Mouse (Mus musculus) kidney, embryonic 16.5 days (tissue): ENCODE results near the gene Qpctl. TPM values are rescaled to one million over a fixed set of nuclear protein-coding genes. Genes with fewer than 3 reads are reported as not detected.

ENCODE experiments used
- ATAC-seq: fragments of 200-750 bp; cut with Nextera tagmentation; 2 replicates; pipeline ENCODE4 v1.8.0; 2017; ENCODE audit warnings: moderate TSS enrichment; ENCODE audit not compliant: low FRiP score, low TSS enrichment
- H3K27ac ChIP-seq: fragments of 300-500 bp; sonication (generic); 2 replicates; pipeline ENCODE4 v1.5.1; 2014; ENCODE audit warnings: low read length
- H3K27me3 ChIP-seq: fragments of 300-500 bp; sonication (generic); 2 replicates; pipeline ENCODE4 v1.6.1; 2014; ENCODE audit warnings: low read length, control low read depth, mixed read lengths; ENCODE audit not compliant: insufficient read depth
- H3K36me3 ChIP-seq: fragments of 300-500 bp; sonication (generic); 2 replicates; pipeline ENCODE4 v1.6.1; 2014; ENCODE audit warnings: low read length, control low read depth, mixed read lengths; ENCODE audit not compliant: insufficient read depth
- H3K4me1 ChIP-seq: fragments of 300-500 bp; sonication (generic); 2 replicates; pipeline ENCODE4 v1.6.1; 2014; ENCODE audit warnings: low read length, control low read depth, mixed read lengths; ENCODE audit not compliant: insufficient read depth
- H3K4me2 ChIP-seq: fragments of 300-500 bp; sonication (generic); replicated peaks from 2 replicates; pipeline ENCODE4 v1.6.1; 2014; ENCODE audit warnings: low read depth, low read length
- H3K4me3 ChIP-seq: fragments of 300-500 bp; sonication (generic); 2 replicates; pipeline ENCODE4 v1.5.1; 2014; ENCODE audit warnings: mild to moderate bottlenecking, low read length
- H3K9ac ChIP-seq: fragments of 300-500 bp; sonication (generic); replicated peaks from 2 replicates; pipeline ENCODE4 v1.6.1; 2014; ENCODE audit warnings: low read length
- H3K9me3 ChIP-seq: fragments of 300-500 bp; sonication (generic); 2 replicates; pipeline ENCODE4 v1.6.1; 2016; ENCODE audit warnings: low read length, control low read depth
- WGBS: fragments of 180-500 bp; shearing (Covaris S2); extraction: QIAGEN DNeasy Blood & Tissue Kit; methylation state at CpG from one replicate; pipeline ENCODE4 v1.1.7; 2014; 5-methylcytosine and 5-hydroxymethylcytosine counted together
- polyA plus RNA-seq: library from polyadenylated mRNA; unstranded; fragments of >200 nt; fragmentation: Nextera tagmentation; extraction: Ambion mirVana; gene quantifications from 2 replicates; pipeline ENCODE4 v1.2.1, GENCODE M21; 2015

Gene Qpctl
- polyA plus RNA-seq, 1 experiment from 2014 or later, result 15.1 TPM

DNA sequence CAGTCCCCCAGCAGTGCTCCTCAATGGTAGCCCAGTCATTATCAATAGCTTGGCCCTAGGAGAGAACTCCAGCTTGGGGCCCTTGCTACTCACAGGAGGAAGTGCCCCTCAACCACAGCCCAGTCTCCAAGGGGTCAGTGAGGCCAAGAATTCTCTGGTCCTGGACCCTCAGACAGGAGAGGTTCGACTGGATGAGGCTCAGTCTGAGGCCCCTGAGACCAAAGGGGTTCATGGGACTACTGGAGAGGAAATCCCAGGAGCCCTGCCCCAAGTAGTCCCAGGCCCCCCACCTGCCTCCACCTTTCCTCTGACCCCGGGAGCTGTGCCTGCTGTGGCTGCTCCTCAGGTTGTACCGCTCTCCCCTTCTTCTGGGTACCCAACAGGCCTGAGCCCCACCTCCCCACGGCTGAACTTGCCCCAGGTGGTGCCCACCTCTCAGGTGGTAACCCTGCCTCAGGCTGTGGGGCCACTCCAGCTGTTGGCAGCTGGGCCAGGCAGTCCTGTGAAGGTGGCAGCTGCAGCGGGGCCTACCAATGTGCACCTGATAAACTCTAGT is 52.6 kb downstream of the Qpctl start:
- WGBS, result 47% methylated on average over 5 of the region's 5 CpGs
- peak overlapping the region; percentile 99 for H3K27ac ChIP-seq
- peaks cover 10% of the 10 kb centered on the region; the same call in 1 of the 2 replicates for H3K36me3 ChIP-seq
- peaks cover 38% of the 10 kb centered on the region for H3K4me1 ChIP-seq
- peak overlapping the region; percentile 93 for H3K4me2 ChIP-seq
- no peak for ATAC-seq
- no peaks in the 10 kb centered on the region for H3K27me3 ChIP-seq
- peak overlapping the region; percentile 84 for H3K4me3 ChIP-seq
- H3K9ac ChIP-seq, result peak overlapping the region; percentile 93
- no peaks in the 10 kb centered on the region for H3K9me3 ChIP-seq

DNA sequence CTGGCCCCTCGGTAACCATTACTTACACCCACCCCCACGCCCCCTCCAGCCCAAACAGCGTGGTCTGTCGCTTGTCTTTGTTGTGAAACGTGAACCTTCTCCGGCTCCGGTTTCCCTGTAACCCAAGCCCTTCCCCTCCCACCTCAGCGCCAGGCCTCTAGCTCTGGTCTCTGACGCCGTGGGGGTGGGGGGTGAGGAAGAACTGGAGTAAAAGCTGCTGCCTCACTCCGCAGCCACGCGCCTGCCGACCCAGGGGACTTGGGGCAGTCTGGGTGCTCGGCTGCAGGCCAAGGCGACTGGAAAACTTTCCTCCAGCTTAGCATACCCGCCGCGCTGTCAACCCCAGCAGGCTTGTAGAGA is 53.4 kb downstream of the Qpctl start:
- WGBS, result under 1% methylated on average over 19 of the region's 19 CpGs
- peak overlapping the region; percentile 93 for H3K4me2 ChIP-seq
- peak overlapping the region; percentile 84 for H3K4me3 ChIP-seq
- H3K9ac ChIP-seq, result peak overlapping the region; percentile 93
- H3K27ac ChIP-seq, result peak overlapping the region; percentile 99
- peak; percentile 14; the same call in 1 of the 2 replicates for ATAC-seq
- no peaks in the 10 kb centered on the region for H3K9me3 ChIP-seq
- no peaks in the 10 kb centered on the region for H3K27me3 ChIP-seq
- peaks cover 10% of the 10 kb centered on the region; the same call in 1 of the 2 replicates for H3K36me3 ChIP-seq
- peaks cover 38% of the 10 kb centered on the region for H3K4me1 ChIP-seq

- Histone ChIP-seq H3K36me3 (peaks cover 10% of the 10 kb centered on the region; the same call in 1 of the 2 replicates), H3K9me3 (no peaks in the 10 kb centered on the region), H3K4me2 (peak overlapping the region; percentile 93), H3K4me3 (peak overlapping the region; percentile 84), H3K27me3 (no peaks in the 10 kb centered on the region), H3K4me1 (peaks cover 38% of the 10 kb centered on the region), H3K9ac (peak overlapping the region; percentile 93), H3K27ac (peak overlapping the region; percentile 99)
- no peak; the same call in 1 of the 2 replicates for ATAC-seq
- under 1% methylated on average over 86 of the region's 87 CpGs for WGBS
Observed at GRCm38 (mm10) chr7:19094826-19095750, 54.0 kb downstream of the Qpctl start.

GRCm38 (mm10) chr7:19094471-19094825 is 54.6 kb downstream of the Qpctl start, which contains the start of gene Six5:
TSS of gene Six5 (plus strand) at chr7:19094594.
- H3K9ac ChIP-seq, result peak within 1 kb of the TSS; percentile 93
- H3K4me3 ChIP-seq, result peak within 1 kb of the TSS; percentile 84
- peak within 1 kb of the TSS; percentile 93 for H3K4me2 ChIP-seq
- no peak for ATAC-seq
- no peaks in the 10 kb centered on the region for H3K9me3 ChIP-seq
- peaks cover 10% of the 10 kb centered on the region; the same call in 1 of the 2 replicates for H3K36me3 ChIP-seq
- 0% methylated on average over 9 of the region's 36 CpGs for WGBS
- peak within 1 kb of the TSS; percentile 99 for H3K27ac ChIP-seq
- no peaks in the 10 kb centered on the region for H3K27me3 ChIP-seq
- peaks cover 38% of the 10 kb centered on the region for H3K4me1 ChIP-seq

GRCm38 (mm10) chr7:19093537-19094385 is 55.3 kb downstream of the Qpctl start:
- Histone ChIP-seq H3K4me1 (peaks cover 38% of the 10 kb centered on the region), H3K9me3 (no peaks in the 10 kb centered on the region), H3K9ac (peak overlapping the region; percentile 93), H3K4me2 (peak overlapping the region; percentile 93), H3K4me3 (peak overlapping the region; percentile 84), H3K27ac (peak overlapping the region; percentile 99), H3K36me3 (peaks cover 11% of the 10 kb centered on the region; the same call in 1 of the 2 replicates), H3K27me3 (no peaks in the 10 kb centered on the region)
- peak; percentile 87 for ATAC-seq
- WGBS, result under 1% methylated on average over 45 of the region's 45 CpGs

GRCm38 (mm10) chr7:19093174-19093521 is 55.9 kb downstream of the Qpctl start:
- H3K4me2 ChIP-seq, result peak overlapping the region; percentile 93
- H3K4me3 ChIP-seq, result peak overlapping the region; percentile 84
- peaks cover 13% of the 10 kb centered on the region; the same call in 1 of the 2 replicates for H3K36me3 ChIP-seq
- ATAC-seq, result peak; percentile 57
- peak overlapping the region; percentile 65 for H3K9ac ChIP-seq
- WGBS, result 2% methylated on average over 15 of the region's 15 CpGs
- H3K9me3 ChIP-seq, result no peaks in the 10 kb centered on the region
- H3K27me3 ChIP-seq, result no peaks in the 10 kb centered on the region
- peak overlapping the region; percentile 89 for H3K27ac ChIP-seq
- H3K4me1 ChIP-seq, result peaks cover 38% of the 10 kb centered on the region

DNA sequence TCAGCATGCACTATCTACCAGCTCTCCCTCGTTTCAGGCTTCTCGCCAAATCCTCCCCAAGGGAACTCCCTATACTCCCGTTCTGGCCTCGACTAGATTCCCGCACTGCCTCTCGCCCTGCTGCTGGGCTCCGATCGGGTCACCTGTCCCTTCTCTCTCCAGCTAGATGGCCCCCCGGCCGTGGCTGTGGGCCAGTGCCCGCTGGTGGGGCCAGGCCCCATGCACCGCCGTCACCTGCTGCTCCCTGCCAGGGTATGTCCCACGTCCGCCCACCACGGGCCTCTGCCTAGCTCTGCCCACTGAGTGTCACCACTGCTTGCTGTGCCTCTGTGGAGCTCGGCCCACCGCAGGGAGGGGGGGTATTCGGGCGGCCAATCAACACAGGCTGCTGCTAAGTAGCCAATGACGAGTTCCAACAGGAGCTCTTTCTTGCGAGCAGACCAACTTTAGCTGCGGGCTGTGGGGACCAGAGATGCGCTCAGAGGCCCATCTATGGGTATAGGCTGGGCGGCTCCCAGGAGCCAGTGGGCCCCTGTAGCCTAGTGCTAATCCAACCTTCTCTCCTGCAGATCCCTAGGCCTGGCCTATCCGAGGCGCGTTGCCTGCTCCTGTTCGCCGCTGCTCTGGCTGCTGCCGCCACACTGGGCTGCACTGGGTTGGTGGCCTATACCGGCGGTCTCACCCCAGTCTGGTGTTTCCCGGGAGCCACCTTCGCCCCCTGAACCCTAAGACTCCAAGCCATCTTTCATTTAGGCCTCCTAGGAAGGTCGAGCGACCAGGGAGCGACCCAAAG is 56.5 kb downstream of the Qpctl start:
- Histone ChIP-seq H3K4me2 (peak overlapping the region; percentile 93), H3K27ac (peak overlapping the region; percentile 89), H3K27me3 (no peaks in the 10 kb centered on the region), H3K4me1 (peaks cover 38% of the 10 kb centered on the region), H3K4me3 (peak overlapping the region; percentile 84), H3K36me3 (peaks cover 14% of the 10 kb centered on the region; the same call in 1 of the 2 replicates), H3K9ac (peak overlapping the region; percentile 65), H3K9me3 (no peaks in the 10 kb centered on the region)
- peak; percentile 54 for ATAC-seq
- WGBS, result 6% methylated on average over 38 of the region's 38 CpGs

GRCm38 (mm10) chr7:19091913-19092312 is 57.2 kb downstream of the Qpctl start:
- Histone ChIP-seq H3K9ac (peak overlapping the region; percentile 65), H3K27me3 (no peaks in the 10 kb centered on the region), H3K4me1 (peaks cover 31% of the 10 kb centered on the region), H3K4me3 (peak overlapping the region; percentile 84; the same call in 1 of the 2 replicates), H3K36me3 (peaks cover 8% of the 10 kb centered on the region; the same call in 1 of the 2 replicates), H3K27ac (no peak overlapping the region), H3K9me3 (no peaks in the 10 kb centered on the region), H3K4me2 (peak overlapping the region; percentile 93)
- no peak for ATAC-seq
- WGBS, result 45% methylated on average over 17 of the region's 17 CpGs
